Mouse (Mus musculus) spleen, adult 2 months (tissue): ENCODE results near the gene Patj.

ENCODE experiments used
- CTCF ChIP-seq: fragments of 200-500 bp; IDR thresholded peaks from 2 replicates; pipeline ENCODE4 v1.5.1; 2011; ENCODE audit warnings: mild to moderate bottlenecking, inconsistent platforms; ENCODE audit not compliant: insufficient read depth, insufficient read length, insufficient replicate concordance; ENCODE audit errors: extremely low read depth
- POLR2A ChIP-seq: fragments of 200-500 bp; IDR thresholded peaks from 2 replicates; pipeline ENCODE4 v1.6.1; 2011; ENCODE audit warnings: low read depth, low read length, inconsistent platforms

GRCm38 (mm10) chr4:98478005-98478404, 82.4 kb downstream of the Patj start:
- TF ChIP-seq POLR2A (no peak), CTCF (no peak)
